Mouse (Mus musculus): ENCODE measurements around the gene Rps26.

Gene Rps26

DNA sequence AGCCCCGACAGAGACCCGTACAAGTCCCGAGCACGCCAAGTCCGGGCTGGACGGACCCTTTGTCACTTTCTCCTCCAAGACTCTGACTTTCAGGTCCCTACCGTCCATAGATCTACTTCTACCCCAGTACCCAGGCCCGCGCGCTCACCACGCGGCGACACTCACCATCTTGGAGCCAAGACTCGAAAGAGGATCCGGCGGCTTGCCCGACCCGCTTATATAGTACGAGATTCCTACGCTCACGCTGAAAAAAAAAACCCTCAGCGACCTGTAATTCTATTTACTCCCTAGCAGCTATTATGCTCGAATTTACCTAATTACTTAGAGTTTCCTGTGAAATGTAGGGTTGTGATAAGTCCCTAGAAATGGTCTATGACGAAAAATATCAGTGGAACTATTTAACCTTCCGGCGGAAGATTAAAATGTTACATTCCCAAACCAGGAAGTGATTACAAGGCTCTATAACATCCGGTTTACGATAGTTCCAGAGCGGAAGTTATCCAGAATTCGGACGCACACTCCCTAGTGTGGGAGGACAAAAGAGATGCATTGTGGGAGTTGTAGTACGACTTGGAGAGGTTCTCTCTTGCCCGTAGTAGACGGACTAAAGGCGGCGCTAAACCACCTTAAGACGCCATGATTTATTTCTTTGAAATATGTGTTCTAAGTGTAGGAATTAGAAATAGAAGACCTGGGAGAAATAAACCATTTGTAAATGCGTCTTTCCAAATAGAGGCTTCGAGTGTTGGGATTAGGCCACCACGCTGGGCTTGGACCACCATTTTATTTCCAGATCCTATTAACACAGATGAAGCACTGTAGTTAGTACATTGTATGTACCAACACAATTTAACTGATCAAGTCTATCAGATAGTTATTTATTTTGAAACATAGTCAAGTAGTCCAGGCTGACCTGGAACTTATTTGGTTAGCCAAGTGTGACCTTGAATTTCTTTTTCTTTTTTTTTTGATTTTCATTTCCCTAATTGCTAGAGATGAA, at the start of gene Rps26:
Rps26 (minus strand) TSS at position 437 of the 1,000 bp plus-strand sequence.
- peak; percentile 89 for DNase-seq

- peak; percentile 30 for DNase-seq
Observed at GRCm38 (mm10) chr10:128674469-128675008, 48.0 kb upstream of the Rps26 start.

GRCm38 (mm10) chr10:128673763-128674468, 47.4 kb upstream of the Rps26 start, which contains the start of gene Suox:
TSS of gene Suox (minus strand) at chr10:128674073.
- DNase-seq, result peak; percentile 91

DNA sequence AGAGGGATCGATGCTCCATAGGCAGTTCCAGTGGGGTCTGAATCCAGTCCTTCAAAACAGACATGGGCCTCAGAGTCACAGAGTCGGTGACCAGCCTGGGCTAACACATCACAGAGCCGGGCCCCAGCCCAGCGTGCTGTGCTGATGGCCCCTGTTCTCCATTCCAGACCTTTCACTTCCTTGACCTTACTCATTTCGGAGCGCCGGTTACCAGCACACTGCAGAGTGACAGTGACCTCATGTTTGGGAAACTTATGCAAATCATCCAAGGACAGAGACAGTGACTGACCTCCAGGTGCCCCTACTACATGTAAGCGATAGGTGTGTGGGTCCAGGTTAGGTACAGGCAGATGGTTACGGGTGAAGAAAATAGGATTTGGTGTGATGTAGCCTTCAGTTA, 44.6 kb upstream of the Rps26 start:
- no peak for DNase-seq

DNA sequence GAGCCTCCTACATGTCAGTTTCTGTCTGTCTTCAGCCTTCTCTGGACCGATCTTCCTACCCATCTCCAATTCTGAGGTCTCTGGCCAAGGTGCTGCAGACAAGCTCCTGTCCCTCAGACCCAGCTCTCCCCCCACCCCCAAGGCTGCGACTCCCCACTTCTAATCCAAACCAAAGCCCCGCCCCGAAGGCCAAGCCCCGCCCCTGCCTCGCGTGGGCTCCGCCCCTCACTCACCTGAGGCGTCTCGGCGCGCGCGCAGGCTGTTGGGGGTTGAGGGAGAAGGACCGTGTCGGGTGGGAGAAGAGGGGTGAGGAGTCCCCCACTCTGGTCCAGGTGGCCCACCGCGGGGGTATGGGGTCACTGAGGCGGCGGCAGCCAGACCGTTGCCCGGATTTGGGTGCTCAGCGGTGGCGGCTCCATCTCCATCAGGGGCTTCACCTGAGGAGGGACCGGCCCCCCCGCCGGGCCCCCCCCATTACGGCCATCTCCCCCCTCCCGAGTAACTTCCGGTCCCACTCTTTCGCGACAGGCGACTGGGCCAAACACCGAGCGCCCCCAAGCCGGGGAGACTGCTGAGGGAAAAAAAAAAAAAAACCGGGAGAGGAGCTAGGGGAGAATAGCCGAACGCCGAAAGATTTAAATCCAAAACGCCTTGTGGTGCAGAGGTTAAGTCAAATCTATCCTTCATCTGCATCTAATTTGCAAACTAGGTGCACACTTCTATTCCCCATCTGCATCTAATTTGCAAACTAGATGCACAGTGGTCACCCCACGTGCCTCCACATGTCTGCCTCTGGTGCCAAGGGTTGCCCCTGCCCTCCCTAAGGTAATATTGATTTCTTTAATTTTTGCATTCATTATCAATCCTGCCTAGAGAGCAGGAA, 42.5 kb upstream of the Rps26 start:
- peak; percentile 84 for DNase-seq

DNA sequence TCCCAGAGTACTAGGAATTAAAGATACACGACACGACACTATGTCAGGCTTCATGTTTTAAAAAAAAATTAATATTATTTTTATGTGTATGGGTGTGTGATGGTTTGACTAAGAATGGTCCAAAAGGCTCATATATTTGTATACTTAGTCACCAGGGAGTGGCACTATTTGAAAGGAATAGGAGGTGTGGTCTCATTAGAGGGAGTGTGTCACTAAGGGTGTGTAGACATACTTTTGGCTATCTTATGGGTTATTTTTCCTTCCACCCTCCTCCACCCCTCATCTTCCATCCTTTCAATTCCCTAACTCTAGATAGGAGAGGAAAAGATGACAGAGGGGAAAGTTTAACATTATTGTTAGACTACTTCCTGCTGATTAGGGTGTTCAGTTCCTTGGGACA, 39.3 kb upstream of the Rps26 start:
- no peak for DNase-seq

GRCm38 (mm10) chr10:128665307-128665706, 38.8 kb upstream of the Rps26 start:
- no peak for DNase-seq

GRCm38 (mm10) chr10:128664808-128665207, 38.3 kb upstream of the Rps26 start:
- no peak for DNase-seq

GRCm38 (mm10) chr10:128663441-128664220, 37.1 kb upstream of the Rps26 start:
- no peak for DNase-seq

GRCm38 (mm10) chr10:128662465-128662864, 35.9 kb upstream of the Rps26 start:
- no peak for DNase-seq

GRCm38 (mm10) chr10:128659490-128659889, 32.9 kb upstream of the Rps26 start:
- no peak for DNase-seq

- no peak for DNase-seq
Observed at GRCm38 (mm10) chr10:128657844-128658243, 31.3 kb upstream of the Rps26 start.

- no peak for DNase-seq
Observed at GRCm38 (mm10) chr10:128656731-128657130, 30.2 kb upstream of the Rps26 start.

DNA sequence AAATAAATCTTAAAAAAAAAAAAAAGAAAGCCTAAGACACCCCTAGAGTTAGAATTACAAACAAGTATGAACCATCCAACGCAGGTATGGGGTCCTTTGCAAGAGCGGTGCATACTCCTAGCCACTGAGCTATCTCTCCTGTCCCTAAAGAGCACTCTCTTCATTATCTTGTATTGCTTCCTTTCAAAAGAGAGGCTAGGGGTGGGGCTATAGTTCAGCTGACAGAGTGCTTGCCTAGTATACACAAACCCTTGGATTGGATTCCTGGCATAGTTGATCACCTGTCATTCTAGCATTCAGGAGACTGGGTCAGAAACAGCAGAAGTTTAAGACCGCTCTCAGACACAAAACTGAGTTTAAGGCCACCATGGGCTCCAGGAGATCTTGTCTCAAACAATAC, 28.7 kb upstream of the Rps26 start:
- no peak for DNase-seq

GRCm38 (mm10) chr10:128653866-128654265, 27.3 kb upstream of the Rps26 start:
- DNase-seq, result no peak

GRCm38 (mm10) chr10:128646139-128647089, 19.9 kb upstream of the Rps26 start:
- DNase-seq, result peak; percentile 59

- DNase-seq, result peak; percentile 68
Observed at GRCm38 (mm10) chr10:128645111-128646011, 18.8 kb upstream of the Rps26 start, which contains the start of gene Ikzf4. TSS of gene Ikzf4 (minus strand) at chr10:128645991.

- no peak for DNase-seq
Observed at GRCm38 (mm10) chr10:128642749-128643148, 16.2 kb upstream of the Rps26 start.

DNA sequence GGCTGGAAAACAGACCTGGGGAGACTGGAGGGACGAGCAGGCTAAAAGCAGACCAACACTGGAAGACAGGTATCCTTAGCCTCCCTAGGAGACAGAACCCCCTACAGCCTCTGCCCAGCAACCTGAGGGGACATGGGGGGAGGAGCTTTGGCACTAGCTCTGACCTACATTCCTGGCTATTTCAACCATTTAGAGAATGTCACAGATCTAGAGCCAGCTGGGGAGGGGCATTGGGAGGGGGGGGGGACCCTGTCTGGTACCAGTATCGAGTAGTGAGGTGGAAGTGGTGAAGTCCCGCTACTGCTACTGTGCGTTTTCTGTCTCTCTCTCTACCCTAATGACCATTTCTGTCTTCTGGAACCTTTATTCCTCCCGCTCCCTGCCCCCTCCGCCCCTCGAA, 15.3 kb upstream of the Rps26 start:
- no peak for DNase-seq
